Mouse (Mus musculus) liver, embryonic 16.5 days (tissue): ENCODE results near the gene Islr. TPM values are rescaled to one million over a fixed set of nuclear protein-coding genes. Genes with fewer than 3 reads are reported as not detected.

Source experiments
- ATAC-seq: fragments of 200-750 bp; cut with Nextera tagmentation; 2 replicates; pipeline ENCODE4 v1.8.0; 2017; ENCODE audit warnings: low read depth, mild to moderate bottlenecking, moderate number of reproducible peaks, moderate library complexity
- H3K27ac ChIP-seq: fragments of 300-500 bp; sonication (generic); 2 replicates; pipeline ENCODE4 v1.5.1; 2014; ENCODE audit warnings: mild to moderate bottlenecking, low read length
- H3K27me3 ChIP-seq: fragments of 300-500 bp; sonication (generic); 2 replicates; pipeline ENCODE4 v1.6.1; 2014; ENCODE audit warnings: low read depth, low read length, mixed read lengths; ENCODE audit not compliant: control insufficient read depth, insufficient read depth
- H3K36me3 ChIP-seq: fragments of 300-500 bp; sonication (generic); 2 replicates; pipeline ENCODE4 v1.6.1; 2014; ENCODE audit warnings: mild to moderate bottlenecking; ENCODE audit not compliant: control insufficient read depth, insufficient read depth
- H3K4me1 ChIP-seq: fragments of 300-500 bp; sonication (generic); 2 replicates; pipeline ENCODE4 v1.6.1; 2014; ENCODE audit warnings: low read depth, low read length, mixed read lengths; ENCODE audit not compliant: control insufficient read depth
- H3K4me2 ChIP-seq: fragments of 300-500 bp; sonication (generic); 2 replicates; pipeline ENCODE4 v1.6.1; 2014; ENCODE audit warnings: low read depth, low read length, mixed read lengths
- H3K4me3 ChIP-seq: fragments of 300-500 bp; sonication (generic); 2 replicates; pipeline ENCODE4 v1.5.1; 2014; ENCODE audit warnings: low read depth, mild to moderate bottlenecking, low read length
- H3K9ac ChIP-seq: fragments of 300-500 bp; sonication (generic); 2 replicates; pipeline ENCODE4 v1.6.1; 2014; ENCODE audit warnings: low read depth, low read length
- H3K9me3 ChIP-seq: fragments of 300-500 bp; sonication (generic); replicated peaks from 2 replicates; pipeline ENCODE4 v1.6.1; 2016; ENCODE audit warnings: low read length; ENCODE audit not compliant: control insufficient read depth
- WGBS: fragments of 180-500 bp; shearing (Covaris S2); extraction: QIAGEN DNeasy Blood & Tissue Kit; methylation state at CpG from one replicate; pipeline ENCODE4 v1.1.7; 2014; ENCODE audit not compliant: insufficient replicate concordance; 5-methylcytosine and 5-hydroxymethylcytosine counted together
- polyA plus RNA-seq: library from polyadenylated mRNA; unstranded; fragments of >200 nt; fragmentation: Nextera tagmentation; extraction: Ambion mirVana; gene quantifications from 2 replicates; pipeline ENCODE4 v1.2.1, GENCODE M21; 2015

Gene Islr
- polyA plus RNA-seq, 1 experiment from 2014 or later = 4.0 TPM

- Histone ChIP-seq H3K9me3 (no peaks in the 10 kb centered on the region), H3K36me3 (peaks cover 4% of the 10 kb centered on the region; the same call in 1 of the 2 replicates), H3K4me2 (peak overlapping the region; percentile 81), H3K27me3 (no peaks in the 10 kb centered on the region), H3K4me1 (peaks cover 63% of the 10 kb centered on the region), H3K9ac (peak overlapping the region; percentile 66), H3K27ac (peak overlapping the region; percentile 93), H3K4me3 (peak overlapping the region; percentile 75)
- peak; percentile 80 for ATAC-seq
- 9% methylated on average over 25 of the region's 25 CpGs for WGBS
Measured at GRCm38 (mm10) chr9:58247064-58247759, 43.1 kb upstream of the Islr start.

- Histone ChIP-seq H3K4me1 (peaks cover 73% of the 10 kb centered on the region), H3K9ac (peak overlapping the region; percentile 66), H3K4me2 (peak overlapping the region; percentile 81), H3K9me3 (no peaks in the 10 kb centered on the region), H3K27ac (peak overlapping the region; percentile 93), H3K36me3 (peaks cover 8% of the 10 kb centered on the region; the same call in 1 of the 2 replicates), H3K4me3 (peak overlapping the region; percentile 75), H3K27me3 (no peaks in the 10 kb centered on the region)
- ATAC-seq = peak; percentile 58
- 19% methylated on average over 4 of the region's 4 CpGs for WGBS
Measured at GRCm38 (mm10) chr9:58246083-58246591, 42.0 kb upstream of the Islr start.

- peaks cover 12% of the 10 kb centered on the region; the same call in 1 of the 2 replicates for H3K36me3 ChIP-seq
- no peak overlapping the region for H3K27ac ChIP-seq
- 75% methylated on average over 6 of the region's 6 CpGs for WGBS
- H3K27me3 ChIP-seq = no peaks in the 10 kb centered on the region
- H3K4me3 ChIP-seq = no peak overlapping the region
- H3K4me1 ChIP-seq = peaks cover 61% of the 10 kb centered on the region
- H3K9ac ChIP-seq = no peak overlapping the region
- ATAC-seq = no peak
- H3K9me3 ChIP-seq = no peaks in the 10 kb centered on the region
- H3K4me2 ChIP-seq = no peak overlapping the region
Measured at GRCm38 (mm10) chr9:58243696-58244095, 39.6 kb upstream of the Islr start.

GRCm38 (mm10) chr9:58242696-58243095 lies 38.6 kb upstream of the Islr start:
- peak overlapping the region; percentile 29 for H3K9ac ChIP-seq
- H3K4me1 ChIP-seq = peaks cover 58% of the 10 kb centered on the region
- H3K4me3 ChIP-seq = no peak overlapping the region
- ATAC-seq = no peak
- 59% methylated on average over 5 of the region's 5 CpGs for WGBS
- H3K4me2 ChIP-seq = peak overlapping the region; percentile 38
- H3K36me3 ChIP-seq = peaks cover 12% of the 10 kb centered on the region; the same call in 1 of the 2 replicates
- H3K27me3 ChIP-seq = no peaks in the 10 kb centered on the region
- no peaks in the 10 kb centered on the region for H3K9me3 ChIP-seq
- 0 out of 2 replicates have a peak overlapping the region, but pooled peaks have one; percentile 30 for H3K27ac ChIP-seq

GRCm38 (mm10) chr9:58241780-58242485 lies 37.8 kb upstream of the Islr start:
- H3K36me3 ChIP-seq = peaks cover 12% of the 10 kb centered on the region; the same call in 1 of the 2 replicates
- 58% methylated on average over 9 of the region's 9 CpGs for WGBS
- ATAC-seq = no peak

GRCm38 (mm10) chr9:58234502-58235015 lies 30.5 kb upstream of the Islr start:
- Histone ChIP-seq H3K4me2 (no peak overlapping the region), H3K9ac (no peak overlapping the region), H3K9me3 (no peaks in the 10 kb centered on the region), H3K36me3 (peaks cover 47% of the 10 kb centered on the region), H3K27me3 (no peaks in the 10 kb centered on the region), H3K4me3 (no peak overlapping the region), H3K4me1 (no peaks in the 10 kb centered on the region), H3K27ac (no peak overlapping the region)
- 92% methylated on average over 28 of the region's 28 CpGs for WGBS
- ATAC-seq = no peak

More at GRCm38 (mm10) chr9:58241780-58242485, 37.8 kb upstream of the Islr start:
- Histone ChIP-seq H3K27me3 (no peaks in the 10 kb centered on the region), H3K27ac (no peak overlapping the region), H3K4me1 (peaks cover 52% of the 10 kb centered on the region), H3K4me2 (no peak overlapping the region), H3K9ac (no peak overlapping the region), H3K4me3 (no peak overlapping the region), H3K9me3 (no peaks in the 10 kb centered on the region)

- Histone ChIP-seq H3K4me1 (no peaks in the 10 kb centered on the region), H3K4me2 (no peak overlapping the region), H3K4me3 (no peak overlapping the region), H3K27ac (peak overlapping the region; percentile 51), H3K27me3 (no peaks in the 10 kb centered on the region), H3K36me3 (peaks cover 69% of the 10 kb centered on the region), H3K9me3 (no peaks in the 10 kb centered on the region), H3K9ac (no peak overlapping the region)
- ATAC-seq = peak; percentile 44
- 32% methylated on average over 5 of the region's 5 CpGs for WGBS
Measured at GRCm38 (mm10) chr9:58232374-58232773, 28.3 kb upstream of the Islr start.

- Histone ChIP-seq H3K27me3 (no peaks in the 10 kb centered on the region), H3K36me3 (peaks cover 73% of the 10 kb centered on the region), H3K4me1 (peaks cover under 1% of the 10 kb centered on the region; the same call in 1 of the 2 replicates), H3K9me3 (no peaks in the 10 kb centered on the region), H3K27ac (peak overlapping the region; percentile 51), H3K9ac (no peak overlapping the region), H3K4me3 (no peak overlapping the region), H3K4me2 (no peak overlapping the region)
- 45% methylated on average over 6 of the region's 6 CpGs for WGBS
- peak; percentile 52 for ATAC-seq
Measured at GRCm38 (mm10) chr9:58231746-58232145, 27.6 kb upstream of the Islr start.
